Mouse (Mus musculus) small intestine, adult 2 months (tissue): ENCODE data around the gene Noct.

Experiments used
- CTCF ChIP-seq: fragments of 200-500 bp; IDR thresholded peaks from 2 replicates; pipeline ENCODE4 v1.5.1; 2012; ENCODE audit warnings: low read depth, mild to moderate bottlenecking, control low read depth, inconsistent platforms, low read length, moderate library complexity, mixed read lengths; ENCODE audit not compliant: insufficient replicate concordance, insufficient read length; ENCODE audit errors: extremely low read depth
- POLR2A ChIP-seq: fragments of 200-500 bp; IDR thresholded peaks from 2 replicates; pipeline ENCODE4 v1.6.1; 2012; ENCODE audit warnings: low read depth, mild to moderate bottlenecking, control low read depth, inconsistent platforms, low read length, moderate library complexity

- TF ChIP-seq POLR2A (no peak), CTCF (no peak)
Measured at GRCm38 (mm10) chr3:51180341-51180940, 43.8 kb upstream of the Noct start.
